In the genomic region with DNA sequence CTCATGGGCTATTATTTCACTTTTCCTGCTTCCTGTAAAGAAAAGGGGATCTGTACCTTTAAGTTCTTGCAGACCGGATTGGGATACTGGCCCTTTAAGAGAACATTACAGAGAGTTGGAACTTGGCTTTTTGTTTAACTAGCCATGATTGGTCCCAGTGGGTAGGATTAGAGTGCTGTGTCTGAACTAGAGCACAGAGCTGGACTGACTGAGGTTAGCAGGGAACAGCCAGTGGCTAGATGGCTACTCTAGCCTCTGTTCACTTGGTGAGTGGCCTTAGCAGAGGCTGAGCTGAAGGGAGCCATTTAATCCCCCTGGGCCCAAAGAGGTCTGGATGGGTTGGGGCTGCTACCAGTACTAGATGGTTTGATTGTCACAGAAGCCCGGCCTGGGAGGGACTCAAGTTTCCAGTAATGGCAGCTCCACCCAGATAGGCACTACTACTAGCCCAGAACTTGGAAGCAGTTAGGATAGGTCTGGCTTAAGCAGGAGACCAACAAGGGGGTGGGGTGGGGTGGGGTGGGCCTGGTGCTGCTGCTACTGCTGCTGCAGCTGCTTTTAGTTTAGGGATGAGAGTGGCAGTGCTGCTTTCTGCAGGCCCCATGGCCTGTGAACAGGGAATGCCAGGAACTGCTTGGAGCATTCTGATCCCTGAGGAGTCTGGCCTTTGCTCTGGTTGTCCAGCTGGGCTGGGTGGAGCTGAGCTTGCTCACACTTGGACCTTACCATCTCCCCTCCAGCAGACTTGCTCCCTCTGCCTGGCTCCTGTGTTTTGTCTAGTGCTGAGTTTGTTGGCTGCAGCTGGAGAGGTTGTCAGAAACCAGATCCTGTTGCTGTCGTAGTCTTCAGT, we compare ENCODE assay signal across 8 mouse cellular contexts.
DNase-seq lines count a peak whose midpoint lies in the region; ATAC-seq and TF ChIP-seq lines count a peak whose summit lies in the region.

No protein-coding gene starts in this region.

- H3K27ac ChIP-seq in neural tube, embryonic 12.5 days: peak overlapping the region; percentile 4; the same call in 1 of the 2 replicates
- peak overlapping the region; percentile 35; the same call in 1 of the 2 replicates for H3K27ac ChIP-seq in forebrain, postnatal 0 days (ENCODE audit: low read depth, low read length)
- H3K27ac ChIP-seq in hindbrain, embryonic 12.5 days: peak overlapping the region; percentile 50
- H3K27ac ChIP-seq in limb, embryonic 15.5 days: peak overlapping the region; percentile 90
- H3K27ac ChIP-seq in neural tube, embryonic 14.5 days (ENCODE audit: low read depth, low read length): no peak overlapping the region

- H3K27me3 ChIP-seq in neural tube, embryonic 12.5 days (replicated peaks): no peaks in the 10 kb centered on the region
- no peaks in the 10 kb centered on the region for H3K27me3 ChIP-seq in forebrain, postnatal 0 days (ENCODE audit: insufficient read depth, low read length)
- H3K27me3 ChIP-seq in hindbrain, embryonic 12.5 days: no peaks in the 10 kb centered on the region
- no peaks in the 10 kb centered on the region for H3K27me3 ChIP-seq in limb, embryonic 15.5 days
- no peaks in the 10 kb centered on the region for H3K27me3 ChIP-seq in neural tube, embryonic 14.5 days (ENCODE audit: control insufficient read depth, insufficient read depth, low read length)

- no peak overlapping the region for H3K4me3 ChIP-seq in neural tube, embryonic 12.5 days
- H3K4me3 ChIP-seq in forebrain, postnatal 0 days (ENCODE audit: low read depth, low read length): no peak overlapping the region
- no peak overlapping the region for H3K4me3 ChIP-seq in hindbrain, embryonic 12.5 days
- H3K4me3 ChIP-seq in limb, embryonic 15.5 days: peak overlapping the region; percentile 13; the same call in 1 of the 2 replicates
- no peak overlapping the region for H3K4me3 ChIP-seq in neural tube, embryonic 14.5 days (ENCODE audit: low read depth, low read length)

- H3K4me2 ChIP-seq in neural tube, embryonic 12.5 days (replicated peaks): peak overlapping the region; percentile 31; the same call in 1 of the 2 replicates
- no peak overlapping the region for H3K4me2 ChIP-seq in forebrain, postnatal 0 days (ENCODE audit: low read depth)
- H3K4me2 ChIP-seq in hindbrain, embryonic 12.5 days (replicated peaks): 0 out of 2 replicates have a peak overlapping the region, but pooled peaks have one; percentile 5
- H3K4me2 ChIP-seq in limb, embryonic 15.5 days: peak overlapping the region; percentile 31
- H3K4me2 ChIP-seq in neural tube, embryonic 14.5 days (ENCODE audit: low read depth, low read length): 0 out of 2 replicates have a peak overlapping the region, but pooled peaks have one; percentile 3

- H3K9ac ChIP-seq in neural tube, embryonic 12.5 days: no peak overlapping the region
- H3K9ac ChIP-seq in forebrain, postnatal 0 days: no peak overlapping the region
- no peak overlapping the region for H3K9ac ChIP-seq in hindbrain, embryonic 12.5 days
- no peak overlapping the region for H3K9ac ChIP-seq in limb, embryonic 15.5 days
- no peak overlapping the region for H3K9ac ChIP-seq in neural tube, embryonic 14.5 days (replicated peaks; ENCODE audit: low read depth, low read length)

- no peaks in the 10 kb centered on the region for H3K36me3 ChIP-seq in neural tube, embryonic 12.5 days
- no peaks in the 10 kb centered on the region for H3K36me3 ChIP-seq in forebrain, postnatal 0 days (ENCODE audit: insufficient read depth)
- no peaks in the 10 kb centered on the region for H3K36me3 ChIP-seq in hindbrain, embryonic 12.5 days
- H3K36me3 ChIP-seq in limb, embryonic 15.5 days: no peaks in the 10 kb centered on the region
- H3K36me3 ChIP-seq in neural tube, embryonic 14.5 days (ENCODE audit: control insufficient read depth, insufficient read depth, low read length): no peaks in the 10 kb centered on the region

- WGBS in neural tube, embryonic 12.5 days: 48% methylated on average over 3 of the region's 3 CpGs
- 26% methylated on average over 3 of the region's 3 CpGs for WGBS in forebrain, postnatal 0 days
- 52% methylated on average over 3 of the region's 3 CpGs for WGBS in hindbrain, embryonic 12.5 days
- WGBS in limb, embryonic 15.5 days: 12% methylated on average over 3 of the region's 3 CpGs
- 45% methylated on average over 3 of the region's 3 CpGs for WGBS in neural tube, embryonic 14.5 days

- no peak for ATAC-seq in neural tube, embryonic 12.5 days (ENCODE audit: low FRiP score, low read depth)
- ATAC-seq in forebrain, postnatal 0 days: peak; percentile 23; the same call in 1 of the 2 replicates
- ATAC-seq in hindbrain, embryonic 12.5 days (ENCODE audit: low FRiP score): no peak
- peak; percentile 55; the same call in 1 of the 2 replicates for ATAC-seq in limb, embryonic 15.5 days (ENCODE audit: insufficient number of reproducible peaks, low FRiP score, low TSS enrichment, low read depth)
- no peak; the same call in 1 of the 2 replicates for ATAC-seq in neural tube, embryonic 14.5 days (ENCODE audit: low read depth)

- TF ChIP-seq CTCF in forebrain, postnatal 0 days (IDR thresholded peaks at IDR 0.05; ENCODE audit: low read depth): no peak

- H3K4me1 ChIP-seq in neural tube, embryonic 12.5 days: peaks cover 54% of the 10 kb centered on the region
- peaks cover 21% of the 10 kb centered on the region; the same call in 1 of the 2 replicates for H3K4me1 ChIP-seq in forebrain, postnatal 0 days (ENCODE audit: insufficient read depth)
- peaks cover 74% of the 10 kb centered on the region for H3K4me1 ChIP-seq in hindbrain, embryonic 12.5 days
- H3K4me1 ChIP-seq in limb, embryonic 15.5 days: peaks cover 88% of the 10 kb centered on the region
- peaks cover 34% of the 10 kb centered on the region for H3K4me1 ChIP-seq in neural tube, embryonic 14.5 days (ENCODE audit: control insufficient read depth, insufficient read depth, low read length)

- no peaks in the 10 kb centered on the region for H3K9me3 ChIP-seq in neural tube, embryonic 12.5 days
- no peaks in the 10 kb centered on the region for H3K9me3 ChIP-seq in forebrain, postnatal 0 days (ENCODE audit: low read length)
- no peaks in the 10 kb centered on the region for H3K9me3 ChIP-seq in hindbrain, embryonic 12.5 days (replicated peaks)
- no peaks in the 10 kb centered on the region for H3K9me3 ChIP-seq in limb, embryonic 15.5 days
- H3K9me3 ChIP-seq in neural tube, embryonic 14.5 days (ENCODE audit: control insufficient read depth, low read length): no peaks in the 10 kb centered on the region

- DNase-seq in neural tube, embryonic 10.5 days (ENCODE audit: extremely low spot score, low spot score): no peak
- DNase-seq in forebrain, postnatal 0 days: no peak
- DNase-seq in thymus, postnatal 4 days: no peak
- no peak for DNase-seq in natural killer cell, adult 2 months (ENCODE audit: low spot score in 2 of 2)

Comparison
In these comparisons a context has a peak if more than half of its experiments do, and no peak if none do; other contexts are left out.
1. ATAC-seq: peak in forebrain, postnatal 0 days (single experiment) and limb, embryonic 15.5 days (single experiment); none in neural tube, embryonic 12.5 days (single experiment), hindbrain, embryonic 12.5 days (single experiment) and neural tube, embryonic 14.5 days (single experiment).